Mouse (Mus musculus) T-helper 1 cell (primary cell): ENCODE measurements around the gene Casr.

ENCODE experiments used
- in situ Hi-C: fragments of 300-600 bp; cut with MboI, MseI; formaldehyde crosslinking; loops from one replicate; pipeline ENCODE4 v1.15.1; 2025; ENCODE audit warnings: high pct_unique_total_duplicates

Gene Casr

GRCm38 (mm10) chr16:36561386-36562338, at the start of gene Casr:
Gene Casr, minus strand, starts transcription at chr16:36562141.
- in situ Hi-C loops: no loop called here

- in situ Hi-C loops: loop anchor here (5.0 kb wide), 1 partner anchor 50 kb away; no protein-coding TSS in a partner anchor
Observed at GRCm38 (mm10) chr16:36602632-36603031, 40.7 kb upstream of the Casr start.

- in situ Hi-C loops: no loop called here
Observed at GRCm38 (mm10) chr16:36598265-36598664, 36.3 kb upstream of the Casr start.

DNA sequence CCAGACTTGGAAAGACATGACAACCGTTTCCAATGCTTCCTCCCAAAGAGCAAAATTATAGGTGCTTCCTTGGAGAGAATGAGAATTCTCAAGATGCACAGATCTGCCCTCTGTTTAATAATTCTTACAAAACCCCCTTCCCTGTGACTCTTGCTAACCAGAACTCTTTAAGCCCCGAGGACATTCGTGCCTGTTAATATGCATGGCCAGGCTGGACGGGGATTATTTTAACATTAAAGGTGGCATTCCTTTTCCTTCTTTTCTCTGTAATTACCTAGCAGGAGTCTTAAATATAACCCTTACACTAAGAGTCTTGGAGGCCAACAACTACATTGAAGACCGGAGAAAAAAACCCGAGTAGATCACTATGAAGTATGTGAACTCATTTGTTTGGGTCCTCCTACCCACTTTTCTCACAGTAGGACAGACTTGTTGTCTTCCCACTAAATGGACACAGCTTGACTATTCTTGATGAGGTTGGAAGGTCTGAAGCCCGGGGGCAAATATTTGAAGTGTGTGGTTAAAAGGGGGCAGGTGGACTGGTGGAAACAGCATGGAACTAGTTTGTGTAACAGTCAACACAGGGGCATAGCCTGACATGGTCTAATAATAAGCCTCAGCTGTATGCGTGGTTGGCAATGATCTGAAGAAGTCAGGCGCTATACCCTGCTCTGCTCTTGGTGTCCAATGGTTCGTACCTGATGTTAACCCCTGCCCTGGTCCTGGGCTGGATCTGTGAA, 34.9 kb upstream of the Casr start:
- in situ Hi-C loops: no loop called here

DNA sequence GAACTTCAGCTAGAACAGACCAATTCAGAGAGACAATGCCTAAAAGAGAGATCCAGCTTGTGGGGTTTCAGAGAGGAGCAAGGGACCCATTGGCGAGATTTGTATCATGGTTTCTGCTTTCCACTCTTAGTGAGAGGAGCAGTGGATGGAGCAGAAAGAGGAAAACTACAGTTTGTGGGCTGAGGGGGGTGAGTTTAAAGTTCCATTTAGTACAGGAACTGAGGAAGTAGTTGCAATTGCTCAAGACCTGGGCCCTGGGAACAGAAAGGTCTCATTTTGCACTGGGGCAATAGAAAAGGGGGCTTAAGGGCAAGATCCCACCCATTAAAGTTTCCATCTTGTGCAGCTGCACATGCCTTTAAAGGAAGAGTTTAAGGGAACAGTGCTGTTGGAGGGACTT, 28.0 kb upstream of the Casr start:
- in situ Hi-C loops: no loop called here

DNA sequence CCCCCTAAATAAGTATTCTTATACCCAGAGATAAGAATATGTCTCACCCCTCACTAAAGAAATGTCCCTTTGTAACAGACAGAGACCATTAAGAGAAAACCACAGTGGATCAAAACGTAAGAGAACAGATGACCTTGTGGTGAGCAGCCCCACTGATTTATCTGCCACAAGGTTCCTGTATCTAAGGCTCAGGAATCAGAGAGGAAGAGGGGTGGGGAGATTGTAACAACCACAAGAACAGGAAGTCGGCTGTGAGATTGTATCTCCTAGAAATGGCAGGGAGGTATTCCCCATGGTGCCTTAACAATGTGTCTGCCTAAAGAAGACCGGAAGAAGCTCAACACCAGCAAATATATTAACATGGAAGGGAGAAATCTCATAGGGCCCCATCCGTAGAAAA, 26.0 kb upstream of the Casr start:
- in situ Hi-C loops: no loop called here

- in situ Hi-C loops: no loop called here
Observed at GRCm38 (mm10) chr16:36582073-36582472, 20.1 kb upstream of the Casr start.

GRCm38 (mm10) chr16:36571942-36572341, 10.0 kb upstream of the Casr start:
- in situ Hi-C loops: loop anchor here (5.0 kb wide), 1 partner anchor 50 kb away; no protein-coding TSS in a partner anchor

- in situ Hi-C loops: no loop called here
Observed at GRCm38 (mm10) chr16:36559573-36559972, 2.4 kb downstream of the Casr start.

GRCm38 (mm10) chr16:36555672-36556165, 6.2 kb downstream of the Casr start:
- in situ Hi-C loops: no loop called here

GRCm38 (mm10) chr16:36553624-36554023, 8.3 kb downstream of the Casr start:
- in situ Hi-C loops: loop anchor here (5.0 kb wide), 1 partner anchor 49 kb away; no protein-coding TSS in a partner anchor

- in situ Hi-C loops: loop anchor here (5.0 kb wide), 1 partner anchor 63 kb away; no protein-coding TSS in a partner anchor
Observed at GRCm38 (mm10) chr16:36545333-36545732, 16.6 kb downstream of the Casr start.

DNA sequence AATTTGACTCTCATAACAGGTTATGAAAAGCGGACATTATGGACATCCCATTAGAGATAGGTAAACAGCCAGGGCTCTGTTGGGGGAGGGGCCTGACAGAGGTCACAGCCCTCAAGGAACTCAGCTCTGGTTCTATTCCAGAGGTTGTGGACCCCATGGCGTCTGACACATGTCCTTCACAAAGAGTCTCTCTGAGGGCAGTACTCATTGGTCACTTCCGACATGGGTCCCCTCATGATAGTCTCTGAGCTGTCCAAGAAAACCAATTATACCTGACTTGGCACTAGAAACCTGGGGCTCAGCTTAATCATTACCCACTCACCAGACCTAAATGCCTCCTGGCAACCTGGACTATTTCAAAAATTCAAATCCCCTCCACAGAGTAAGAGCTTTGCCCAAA, 18.9 kb downstream of the Casr start:
- in situ Hi-C loops: no loop called here

DNA sequence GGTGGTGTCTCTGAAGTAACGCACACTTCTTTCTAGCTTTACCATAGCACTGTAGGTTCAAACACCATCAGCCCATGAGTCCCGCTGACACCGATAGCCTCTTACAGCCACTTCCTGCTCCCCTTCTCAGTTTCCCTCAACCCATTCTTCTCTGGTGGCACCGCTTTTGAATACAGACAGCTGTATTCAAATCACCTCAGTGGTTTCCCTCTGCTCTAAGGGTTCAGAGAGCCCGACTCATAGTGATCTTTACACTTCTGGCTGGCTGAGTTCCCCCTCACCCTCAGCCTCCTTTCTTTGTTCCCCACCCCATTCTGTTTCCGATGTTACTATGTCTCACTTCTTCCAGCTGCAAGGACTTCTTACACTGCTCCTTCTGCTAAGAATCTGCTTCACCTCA, 21.1 kb downstream of the Casr start:
- in situ Hi-C loops: no loop called here

GRCm38 (mm10) chr16:36532981-36533687, 28.8 kb downstream of the Casr start:
- in situ Hi-C loops: no loop called here

DNA sequence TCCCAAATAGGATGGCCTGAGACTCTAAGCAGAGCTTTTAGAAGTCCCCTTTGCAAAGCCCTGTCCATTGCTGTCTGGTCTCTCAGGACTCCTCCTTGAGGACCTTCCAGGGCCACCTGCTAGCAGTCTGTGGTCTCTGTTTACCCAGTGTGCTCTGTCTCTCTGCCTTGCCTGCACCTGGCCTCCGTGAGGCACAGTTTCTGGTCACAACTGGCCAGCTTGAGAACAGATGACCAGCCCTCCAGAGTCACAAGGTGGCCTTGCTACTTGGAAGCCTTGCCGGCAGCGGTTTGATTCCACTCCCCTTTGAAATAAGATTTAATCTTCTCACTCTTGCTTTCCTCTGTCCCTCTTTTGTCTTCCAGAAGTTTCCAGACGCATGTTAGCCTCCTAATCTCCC, 29.9 kb downstream of the Casr start:
- in situ Hi-C loops: no loop called here

- in situ Hi-C loops: no loop called here
Observed at GRCm38 (mm10) chr16:36531630-36532029, 30.3 kb downstream of the Casr start.

- in situ Hi-C loops: no loop called here
Observed at GRCm38 (mm10) chr16:36530566-36531552, 31.1 kb downstream of the Casr start.

DNA sequence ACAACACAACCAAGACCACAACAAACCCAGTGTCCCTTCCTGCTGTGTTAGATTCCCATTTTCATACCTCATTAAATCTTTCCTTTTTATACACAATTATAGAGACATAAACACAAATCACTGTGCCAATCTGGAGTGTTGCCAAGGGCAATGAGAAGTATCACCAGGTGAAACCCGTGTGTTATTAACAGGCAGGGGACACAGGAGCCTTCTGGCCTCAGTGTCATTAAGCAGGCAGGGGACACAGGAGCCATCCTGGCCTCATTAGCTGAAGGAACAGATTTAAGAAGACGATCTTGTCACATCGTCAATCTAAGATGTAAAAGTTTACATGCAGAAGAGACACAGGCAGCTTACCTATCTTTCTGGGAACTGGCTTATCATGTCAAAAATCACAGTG, 33.1 kb downstream of the Casr start:
- in situ Hi-C loops: no loop called here

- in situ Hi-C loops: no loop called here
Observed at GRCm38 (mm10) chr16:36526596-36527282, 35.2 kb downstream of the Casr start.
